Mouse (Mus musculus): ENCODE results near the gene Gm13539.

The Gm13539 gene

GRCm38 (mm10) chr2:25824751-25825150 lies 42.7 kb downstream of the Gm13539 start:
- in situ Hi-C loops (cut with MseI, MboI), result no loop called here

DNA sequence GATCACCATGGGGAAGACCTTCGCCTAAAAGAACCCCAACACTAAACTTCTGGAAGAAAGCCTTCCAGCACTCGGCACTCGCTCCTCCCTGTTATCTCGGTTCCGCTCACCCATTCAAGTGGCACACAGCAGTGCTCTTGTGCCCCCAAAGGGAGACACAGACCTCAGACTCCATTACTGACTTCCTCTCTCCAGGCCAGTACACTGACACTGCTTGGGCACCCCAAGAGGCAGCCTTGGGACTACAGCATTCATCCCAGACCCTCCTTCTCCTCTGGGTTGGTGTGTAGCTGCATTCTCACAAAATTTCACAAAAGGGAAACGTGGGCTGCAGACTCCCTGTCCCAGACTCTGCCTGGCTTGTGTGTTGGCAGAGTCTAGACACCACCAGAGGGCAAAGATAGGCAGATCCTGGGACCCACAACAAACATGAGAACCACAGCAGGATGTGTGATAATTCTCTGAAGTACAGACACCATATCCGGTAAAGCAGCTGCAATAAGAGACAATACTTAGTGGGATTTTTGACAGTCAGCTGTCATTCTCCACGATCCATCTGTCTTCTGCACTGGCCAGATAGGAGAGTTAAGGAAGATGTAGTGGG lies 46.4 kb downstream of the Gm13539 start:
- in situ Hi-C loops (cut with MseI, MboI), result no loop called here

DNA sequence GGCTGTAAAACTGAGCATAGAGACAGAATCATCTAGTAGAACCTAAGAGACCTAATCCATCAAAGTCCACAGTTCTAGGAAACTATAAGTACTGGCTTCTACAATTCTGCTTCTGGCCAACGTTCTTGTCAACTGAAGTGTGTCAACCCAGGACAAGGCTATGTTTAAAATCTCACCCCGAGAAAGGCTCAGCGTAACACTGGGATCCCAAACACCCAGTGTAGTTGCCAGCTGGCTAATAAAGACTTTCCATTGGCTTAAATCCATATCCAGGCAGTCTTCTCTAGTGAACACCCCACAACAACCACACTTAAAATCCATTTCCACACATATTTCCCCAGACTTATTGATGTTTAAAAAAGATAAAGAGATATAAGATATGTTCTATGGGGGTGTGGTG lies 48.7 kb downstream of the Gm13539 start:
- in situ Hi-C loops (cut with MseI, MboI), result loop anchor here in 1 of 2 experiments (10.0 kb wide), 1 partner anchor 956 kb away; no protein-coding TSS in a partner anchor

GRCm38 (mm10) chr2:25836291-25836690 lies 54.2 kb downstream of the Gm13539 start:
- in situ Hi-C loops (cut with MseI, MboI), result loop anchor here in 1 of 2 experiments (10.0 kb wide), 1 partner anchor 961 kb away; no protein-coding TSS in a partner anchor

All from mouse trophoblast stem cell (cell line).